Mouse (Mus musculus) hindbrain, embryonic 14.5 days (tissue): ENCODE measurements around the gene Irf6. TPM values are rescaled to one million over a fixed set of nuclear protein-coding genes. Genes with fewer than 3 reads are reported as not detected.
A peak's percentile ranks its signal among the peaks of the same experiment; 100 is the strongest.

Experiments used
- ATAC-seq: fragments of 200-750 bp; cut with Nextera tagmentation; 2 replicates; pipeline ENCODE4 v1.8.0; 2017; ENCODE audit warnings: moderate number of reproducible peaks, mild to moderate bottlenecking, moderate TSS enrichment, moderate library complexity; ENCODE audit not compliant: low FRiP score
- DNase-seq: peaks from one replicate; pipeline ENCODE4 v3.0.0-alpha.2; 2015; ENCODE audit warnings: low spot score
- H3K27ac ChIP-seq: fragments of 300-500 bp; sonication (generic); 2 replicates; pipeline ENCODE4 v1.5.1; 2014; ENCODE audit warnings: mild to moderate bottlenecking, moderate library complexity
- H3K27me3 ChIP-seq: fragments of 300-500 bp; sonication (generic); 2 replicates; pipeline ENCODE4 v1.6.1; 2014; ENCODE audit warnings: mild to moderate bottlenecking, low read length, mixed read lengths; ENCODE audit not compliant: control insufficient read depth, insufficient read depth
- H3K36me3 ChIP-seq: fragments of 300-500 bp; sonication (generic); replicated peaks from 2 replicates; pipeline ENCODE4 v1.6.1; 2014; ENCODE audit not compliant: control insufficient read depth, insufficient read depth
- H3K4me1 ChIP-seq: fragments of 300-500 bp; sonication (generic); replicated peaks from 2 replicates; pipeline ENCODE4 v1.6.1; 2014; ENCODE audit warnings: antibody characterized with exemption, low read length, mixed read lengths; ENCODE audit not compliant: control insufficient read depth, insufficient read depth
- H3K4me2 ChIP-seq: fragments of 300-500 bp; sonication (generic); replicated peaks from 2 replicates; pipeline ENCODE4 v1.6.1; 2014; ENCODE audit warnings: mild to moderate bottlenecking, moderate library complexity
- H3K4me3 ChIP-seq: fragments of 300-500 bp; sonication (generic); replicated peaks from 2 replicates; pipeline ENCODE4 v1.5.1; 2014; ENCODE audit warnings: mild to moderate bottlenecking, low read length
- H3K9ac ChIP-seq: fragments of 300-500 bp; sonication (generic); 2 replicates; pipeline ENCODE4 v1.6.1; 2014
- H3K9me3 ChIP-seq: fragments of 300-500 bp; sonication (generic); 2 replicates; pipeline ENCODE4 v1.6.1; 2016; ENCODE audit warnings: low read length; ENCODE audit not compliant: control insufficient read depth
- WGBS: fragments of 180-500 bp; shearing (Covaris S2); extraction: QIAGEN DNeasy Blood & Tissue Kit; methylation state at CpG from one replicate; pipeline ENCODE4 v1.1.7; 2014; 5-methylcytosine and 5-hydroxymethylcytosine counted together
- polyA plus RNA-seq: library from polyadenylated mRNA; unstranded; fragments of >200 nt; fragmentation: Nextera tagmentation; extraction: Ambion mirVana; gene quantifications from 2 replicates; pipeline ENCODE4 v1.2.1, GENCODE M21; 2014

The Irf6 gene
- polyA plus RNA-seq, 1 experiment from 2014 or later: 1.0 TPM

- no peaks in the 10 kb centered on the region for H3K36me3 ChIP-seq
- H3K4me3 ChIP-seq: no peak within 1 kb of the TSS
- no peaks in the 10 kb centered on the region for H3K27me3 ChIP-seq
- no peak within 1 kb of the TSS for H3K4me2 ChIP-seq
- peaks cover 11% of the 10 kb centered on the region for H3K4me1 ChIP-seq
- ATAC-seq: no peak
- no peak within 1 kb of the TSS for H3K9ac ChIP-seq
- WGBS: 94% methylated on average over 3 of the region's 3 CpGs
- no peaks in the 10 kb centered on the region for H3K9me3 ChIP-seq
- H3K27ac ChIP-seq: no peak within 1 kb of the TSS
- no peak for DNase-seq
These were observed 14.8 kb downstream of the Irf6 start, which contains the start of gene A130010J15Rik for GRCm38 (mm10) chr1:193167746-193168145. A130010J15Rik (plus strand) TSS chr1:193168046.

- no peak for ATAC-seq
- Histone ChIP-seq H3K9ac (no peak overlapping the region), H3K9me3 (no peaks in the 10 kb centered on the region), H3K4me1 (peaks cover 17% of the 10 kb centered on the region), H3K4me2 (no peak overlapping the region), H3K27me3 (no peaks in the 10 kb centered on the region), H3K27ac (no peak overlapping the region), H3K36me3 (no peaks in the 10 kb centered on the region), H3K4me3 (no peak overlapping the region)
- no peak for DNase-seq
- 86% methylated on average over 7 of the region's 7 CpGs for whole genome bisulfite sequencing
These were observed 16.3 kb downstream of the Irf6 start for GRCm38 (mm10) chr1:193169228-193169627.

- no peaks in the 10 kb centered on the region for H3K27me3 ChIP-seq
- DNase-seq (peak; percentile 55), ATAC-seq (no peak)
- no peak overlapping the region for H3K9ac ChIP-seq
- no peak overlapping the region for H3K4me3 ChIP-seq
- H3K4me1 ChIP-seq: peaks cover 20% of the 10 kb centered on the region
- no peak overlapping the region for H3K27ac ChIP-seq
- no peaks in the 10 kb centered on the region for H3K36me3 ChIP-seq
- H3K9me3 ChIP-seq: no peaks in the 10 kb centered on the region
- H3K4me2 ChIP-seq: no peak overlapping the region
- WGBS: 77% methylated on average over 2 of the region's 2 CpGs
These were observed 16.9 kb downstream of the Irf6 start for GRCm38 (mm10) chr1:193169856-193170255.

- 1% methylated on average over 48 of the region's 48 CpGs for WGBS
- ATAC-seq (peak; percentile 99), DNase-seq (peak; percentile 99)
- Histone ChIP-seq H3K9ac (peak overlapping the region; percentile 92), H3K27me3 (no peaks in the 10 kb centered on the region), H3K27ac (peak overlapping the region; percentile 91), H3K4me3 (peak overlapping the region; percentile 89), H3K9me3 (no peaks in the 10 kb centered on the region), H3K4me2 (peak overlapping the region; percentile 93), H3K4me1 (peaks cover 20% of the 10 kb centered on the region), H3K36me3 (no peaks in the 10 kb centered on the region)
These were observed 20.3 kb downstream of the Irf6 start for GRCm38 (mm10) chr1:193172991-193173809.

- Histone ChIP-seq H3K27ac (peak overlapping the region; percentile 91), H3K9me3 (no peaks in the 10 kb centered on the region), H3K4me2 (peak overlapping the region; percentile 93), H3K36me3 (no peaks in the 10 kb centered on the region), H3K27me3 (no peaks in the 10 kb centered on the region), H3K4me1 (peaks cover 20% of the 10 kb centered on the region), H3K9ac (peak overlapping the region; percentile 92), H3K4me3 (peak overlapping the region; percentile 89)
- ATAC-seq (no peak), DNase-seq (no peak)
- WGBS: 22% methylated on average over 9 of the region's 9 CpGs
These were observed 20.9 kb downstream of the Irf6 start for GRCm38 (mm10) chr1:193173810-193174129.

- no peaks in the 10 kb centered on the region for H3K27me3 ChIP-seq
- peak overlapping the region; percentile 93 for H3K4me2 ChIP-seq
- no peaks in the 10 kb centered on the region for H3K9me3 ChIP-seq
- H3K9ac ChIP-seq: peak overlapping the region; percentile 92
- no peak for DNase-seq
- H3K4me1 ChIP-seq: peaks cover 20% of the 10 kb centered on the region
- peak overlapping the region; percentile 89 for H3K4me3 ChIP-seq
- 95% methylated on average over 13 of the region's 13 CpGs for WGBS
- H3K27ac ChIP-seq: no peak overlapping the region
- H3K36me3 ChIP-seq: no peaks in the 10 kb centered on the region
- ATAC-seq: no peak
These were observed 21.3 kb downstream of the Irf6 start for GRCm38 (mm10) chr1:193174143-193174733.

GRCm38 (mm10) chr1:193181104-193181503, 28.2 kb downstream of the Irf6 start:
- Histone ChIP-seq H3K4me3 (no peak overlapping the region), H3K9me3 (no peaks in the 10 kb centered on the region), H3K9ac (no peak overlapping the region), H3K4me2 (no peak overlapping the region), H3K36me3 (no peaks in the 10 kb centered on the region), H3K27ac (no peak overlapping the region), H3K4me1 (no peaks in the 10 kb centered on the region), H3K27me3 (no peaks in the 10 kb centered on the region)
- DNase-seq (no peak), ATAC-seq (no peak)
- 84% methylated on average over 3 of the region's 3 CpGs for WGBS

- WGBS: 84% methylated on average over 6 of the region's 6 CpGs
- DNase-seq: no peak
- no peak for ATAC-seq
- no peaks in the 10 kb centered on the region for H3K9me3 ChIP-seq
- H3K4me2 ChIP-seq: no peak overlapping the region
- H3K4me3 ChIP-seq: no peak overlapping the region
- H3K4me1 ChIP-seq: no peaks in the 10 kb centered on the region
- H3K27me3 ChIP-seq: no peaks in the 10 kb centered on the region
- no peak overlapping the region for H3K27ac ChIP-seq
- no peak overlapping the region for H3K9ac ChIP-seq
- H3K36me3 ChIP-seq: no peaks in the 10 kb centered on the region
These were observed 35.3 kb downstream of the Irf6 start for GRCm38 (mm10) chr1:193188257-193188656.

GRCm38 (mm10) chr1:193189151-193189621, 36.3 kb downstream of the Irf6 start:
- Histone ChIP-seq H3K4me3 (no peak overlapping the region), H3K4me2 (no peak overlapping the region), H3K4me1 (no peaks in the 10 kb centered on the region), H3K9me3 (no peaks in the 10 kb centered on the region), H3K27ac (peak overlapping the region; percentile 57; the same call in 1 of the 2 replicates), H3K9ac (no peak overlapping the region), H3K27me3 (no peaks in the 10 kb centered on the region), H3K36me3 (no peaks in the 10 kb centered on the region)
- DNase-seq: peak; percentile 46
- ATAC-seq: peak; percentile 74
- 40% methylated on average over 9 of the region's 9 CpGs for WGBS
